Mouse (Mus musculus) v-Abl transformed pro-B cells (cell line): ENCODE measurements at regions not wholly inside any gene's neighbourhood (a gene's known extent, or its start where the extent isn't known, plus 50 kb on each side); places are given as distances from the start of the nearest gene placed in this dataset.

Experiments
- in situ Hi-C, 2 experiments: fragments of 400-800 bp; cut with MboI; formaldehyde crosslinking; loops; one replicate each; pipeline ENCODE4 v1.15.1; 2025; ENCODE audit not compliant: unreplicated experiment in 2 of 2

DNA sequence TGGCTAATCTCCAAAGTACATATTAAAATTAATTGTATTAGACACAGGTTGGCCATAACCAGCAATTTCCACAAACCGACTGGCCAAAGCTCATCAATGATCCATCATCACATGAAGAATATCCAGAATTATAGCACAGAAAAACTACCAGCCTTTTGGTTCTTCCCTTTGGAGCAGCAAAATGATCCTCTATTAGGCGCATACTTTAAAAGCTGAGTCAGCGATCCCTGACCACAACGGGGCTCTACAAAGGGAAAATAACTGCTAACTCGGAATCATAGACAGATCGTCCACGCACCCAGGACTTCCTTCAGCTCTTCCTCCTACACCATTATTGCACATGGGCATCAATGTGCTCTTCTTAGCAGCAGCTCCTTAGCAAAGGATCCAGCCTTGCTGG, 85.6 kb upstream of the Paip1 start:
- in situ Hi-C loops = no loop called here

DNA sequence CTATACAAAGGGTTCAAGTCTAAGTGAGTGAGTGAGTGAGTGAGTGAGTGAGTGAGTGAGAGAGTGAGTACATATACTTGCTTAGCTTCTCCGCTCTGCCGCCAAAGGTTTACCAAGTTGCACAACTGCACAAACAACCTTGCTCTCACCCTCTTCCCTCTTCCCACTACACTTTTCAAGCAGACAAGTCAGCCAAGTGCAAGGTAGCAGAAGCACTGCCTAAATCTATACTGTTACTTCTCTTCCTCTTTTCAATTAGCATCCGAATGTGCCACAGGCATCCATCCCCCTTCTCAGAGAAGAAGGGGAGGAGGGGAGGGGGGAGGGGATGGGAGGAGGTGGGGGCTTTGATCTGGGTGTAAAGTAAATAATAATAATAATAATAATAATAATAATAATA, 80.4 kb upstream of the Paip1 start:
- in situ Hi-C loops = no loop called here

DNA sequence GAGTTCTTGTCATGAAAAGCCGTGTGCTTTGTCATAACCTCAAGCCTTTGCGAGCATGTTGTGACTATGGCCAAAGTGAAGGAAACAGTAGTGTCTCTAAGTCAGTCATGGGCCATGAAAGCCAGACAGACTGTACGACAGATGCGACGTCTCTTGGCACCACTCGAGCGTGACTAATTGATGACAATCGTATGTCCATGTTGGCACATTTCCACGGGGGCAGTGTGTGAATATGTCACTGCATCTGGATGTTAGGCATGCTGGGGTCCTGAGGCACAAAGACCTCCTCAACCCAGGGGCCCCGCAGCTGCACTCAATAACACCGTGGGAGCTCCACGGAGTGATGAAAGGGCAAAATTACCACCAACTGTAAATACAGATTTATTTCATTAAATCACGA, 77.1 kb upstream of the Paip1 start:
- in situ Hi-C loops = loop anchor here in 1 of 2 experiments (25.0 kb wide), 1 partner anchor 436 kb away; the partner anchor contains the start of gene Zfp131

DNA sequence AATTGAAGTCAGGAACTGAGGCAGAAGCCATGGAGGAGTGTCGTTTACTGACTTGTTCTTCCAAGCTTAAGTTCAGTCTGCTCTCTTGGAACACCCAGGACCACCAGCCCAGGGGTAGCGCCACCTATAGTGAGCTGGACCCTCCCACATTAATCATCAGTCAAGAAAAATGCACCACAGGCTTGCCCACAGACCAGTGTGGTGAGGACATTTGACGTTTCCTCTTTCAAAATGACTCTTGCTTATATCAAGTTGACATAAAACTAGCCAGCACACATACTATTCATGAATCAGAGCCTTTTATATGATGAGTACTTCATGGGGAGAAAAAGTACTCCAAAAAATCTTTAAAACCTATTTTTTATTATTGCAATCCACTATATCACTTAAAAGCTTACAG, 69.7 kb upstream of the Paip1 start:
- in situ Hi-C loops = loop anchor here in 1 of 2 experiments (25.0 kb wide), 1 partner anchor 429 kb away; the partner anchor contains the start of gene Zfp131

DNA sequence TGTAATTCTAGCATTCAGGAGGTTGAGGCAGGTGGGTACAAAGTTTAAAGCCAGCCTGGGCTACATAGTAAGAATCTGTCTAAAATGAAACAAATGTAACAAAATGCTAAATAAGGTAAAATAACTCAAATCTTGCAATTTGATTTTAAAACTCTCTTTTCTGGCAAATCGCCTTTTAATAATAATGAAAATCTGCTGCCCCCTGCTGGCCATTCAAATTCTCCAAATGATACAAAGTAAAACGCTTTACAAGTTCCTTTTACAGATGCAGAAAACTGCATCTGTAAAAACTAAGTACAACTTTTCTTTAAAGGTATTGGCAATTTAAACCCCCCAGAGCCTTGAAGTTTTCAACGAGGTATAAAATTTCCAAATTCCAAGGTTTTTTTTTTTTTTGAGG, 65.0 kb upstream of the Paip1 start:
- in situ Hi-C loops = loop anchor here (5.0 to 25.0 kb wide), 3 partner anchors 424 to 959 kb away; partner anchors contain the start of gene Zfp131 (in 1 of the 2)

DNA sequence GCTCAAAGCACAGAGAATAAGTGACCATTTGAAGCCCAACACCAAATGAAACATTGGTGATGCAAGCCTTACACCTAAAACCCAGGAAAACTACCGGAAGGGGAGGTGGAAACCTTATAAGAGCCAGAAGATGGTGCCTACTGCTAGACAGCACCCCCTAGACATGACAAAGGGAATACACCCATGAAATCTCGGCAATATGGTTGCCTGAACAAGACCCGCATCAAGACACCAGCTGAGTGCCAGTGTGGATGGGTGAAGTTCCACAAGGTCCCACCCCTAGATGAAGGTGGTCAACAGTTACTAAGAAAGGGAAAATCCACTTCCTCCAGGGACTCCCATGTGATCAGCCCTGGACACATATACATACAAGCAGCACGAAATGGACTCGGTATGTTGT, 64.2 kb upstream of the Paip1 start:
- in situ Hi-C loops = loop anchor here (5.0 to 25.0 kb wide), 3 partner anchors 423 to 959 kb away; partner anchors contain the start of gene Zfp131 (in 1 of the 2)

DNA sequence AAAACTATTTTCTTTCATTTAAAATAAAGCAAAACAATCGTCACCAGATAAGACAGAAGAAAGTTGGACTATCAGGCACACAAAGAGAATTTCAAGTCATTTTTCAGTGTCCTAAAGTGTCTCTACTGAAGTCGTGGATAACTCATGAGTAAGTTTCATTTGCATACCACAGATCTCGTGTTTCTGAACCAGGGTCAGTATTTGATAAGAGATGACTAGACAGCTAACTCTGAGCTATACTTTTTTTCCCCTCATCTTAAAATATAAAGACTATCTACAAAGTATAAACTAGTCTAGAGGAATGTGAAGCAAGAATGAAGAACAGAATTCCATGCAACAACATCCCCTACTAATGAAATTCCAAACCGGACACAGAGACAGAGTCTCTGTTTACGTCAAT, 60.9 kb upstream of the Paip1 start:
- in situ Hi-C loops = loop anchor here (10.0 to 25.0 kb wide), 2 partner anchors 420 to 963 kb away; partner anchors contain the start of gene Zfp131 (in 1 of the 2)

DNA sequence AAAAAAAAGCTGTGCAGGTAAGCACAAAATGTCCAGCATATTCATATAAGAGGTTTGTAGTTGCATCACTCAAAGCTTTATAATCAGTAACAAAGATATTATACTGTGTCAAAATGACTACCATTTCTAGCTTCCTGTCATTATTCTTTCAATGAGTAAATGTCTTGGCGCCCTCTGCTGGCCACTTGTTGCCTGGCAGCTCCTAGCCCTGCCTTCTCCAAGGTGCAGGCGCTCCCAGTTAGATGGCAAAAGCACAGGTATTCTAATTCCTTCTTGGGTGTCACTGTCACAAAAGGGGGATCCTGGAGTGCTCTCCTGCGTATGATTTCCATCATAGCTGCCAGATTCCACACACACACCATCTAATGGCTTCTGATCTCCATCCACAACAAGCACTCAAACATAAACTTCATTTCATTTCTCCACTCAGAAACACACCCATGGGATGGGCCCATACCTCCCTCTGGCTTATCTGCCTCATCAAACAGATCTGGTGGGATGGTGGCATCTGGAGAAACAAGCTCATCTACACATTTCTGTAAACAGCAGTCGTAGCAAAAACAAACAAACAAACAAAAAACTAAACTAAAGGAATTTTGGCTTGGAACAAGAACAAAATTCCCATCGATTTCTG, 49.9 kb upstream of the Paip1 start:
- in situ Hi-C loops = no loop called here
